Mouse (Mus musculus) granulocyte monocyte progenitor cell, adult 5-6 weeks (primary cell): ENCODE data around the gene Msl1. TPM values are rescaled to one million over a fixed set of nuclear protein-coding genes. Genes with fewer than 3 reads are reported as not detected.

Source experiments
- ATAC-seq: replicated peaks from 2 replicates; pipeline ENCODE4 v1.8.0; 2016; ENCODE audit warnings: mild to moderate bottlenecking, moderate TSS enrichment, inconsistent platforms; ENCODE audit not compliant: poor library complexity, severe bottlenecking
- total RNA-seq, 2 experiments: library from RNA; stranded (forward) in 1 of 2; stranded (reverse) in 1 of 2; fragments of 200-712, 200-1000 nt in 1 of 2; fragments of >200 nt in 1 of 2; fragmentation: Nextera tagmentation in 1 of 2; gene quantifications; 2 replicates each; pipeline ENCODE4 v1.2.3; 2014 to 2017

Msl1 gene
- total RNA-seq, 2 experiments from 2014 or later: 59.8 to 72.7 TPM

- ATAC-seq: 0 out of 2 replicates have a peak, but pooled peaks have one; percentile 26
Measured at GRCm38 (mm10) chr11:98762756-98763501, 32.4 kb upstream of the Msl1 start.

GRCm38 (mm10) chr11:98763502-98763861 is 31.8 kb upstream of the Msl1 start:
- no peak for ATAC-seq

- ATAC-seq: no peak
Measured at GRCm38 (mm10) chr11:98764091-98764490, 31.2 kb upstream of the Msl1 start.

GRCm38 (mm10) chr11:98764746-98765145 is 30.6 kb upstream of the Msl1 start:
- ATAC-seq: no peak

- no peak for ATAC-seq
Measured at GRCm38 (mm10) chr11:98765421-98766309, 29.7 kb upstream of the Msl1 start.

- ATAC-seq: no peak
Measured at GRCm38 (mm10) chr11:98766346-98766745, 29.0 kb upstream of the Msl1 start.

- no peak for ATAC-seq
Measured at GRCm38 (mm10) chr11:98766816-98767215, 28.5 kb upstream of the Msl1 start.

- peak; percentile 60 for ATAC-seq
Measured at GRCm38 (mm10) chr11:98767276-98767675, 28.0 kb upstream of the Msl1 start.

GRCm38 (mm10) chr11:98767713-98768112 is 27.6 kb upstream of the Msl1 start:
- ATAC-seq: no peak

GRCm38 (mm10) chr11:98768127-98769006 is 26.9 kb upstream of the Msl1 start:
- ATAC-seq: no peak

GRCm38 (mm10) chr11:98769007-98769954 is 26.0 kb upstream of the Msl1 start:
- ATAC-seq: no peak

- ATAC-seq: no peak
Measured at GRCm38 (mm10) chr11:98770096-98770975, 25.0 kb upstream of the Msl1 start.

- ATAC-seq: no peak
Measured at GRCm38 (mm10) chr11:98771131-98771530, 24.2 kb upstream of the Msl1 start.

- ATAC-seq: no peak
Measured at GRCm38 (mm10) chr11:98771844-98772525, 23.3 kb upstream of the Msl1 start.

GRCm38 (mm10) chr11:98772667-98773171 is 22.6 kb upstream of the Msl1 start:
- no peak for ATAC-seq

- peak; percentile 75 for ATAC-seq
Measured at GRCm38 (mm10) chr11:98773635-98774295, 21.6 kb upstream of the Msl1 start.
